Comparison of ENCODE assay signal across 8 mouse cellular contexts in the genomic region with DNA sequence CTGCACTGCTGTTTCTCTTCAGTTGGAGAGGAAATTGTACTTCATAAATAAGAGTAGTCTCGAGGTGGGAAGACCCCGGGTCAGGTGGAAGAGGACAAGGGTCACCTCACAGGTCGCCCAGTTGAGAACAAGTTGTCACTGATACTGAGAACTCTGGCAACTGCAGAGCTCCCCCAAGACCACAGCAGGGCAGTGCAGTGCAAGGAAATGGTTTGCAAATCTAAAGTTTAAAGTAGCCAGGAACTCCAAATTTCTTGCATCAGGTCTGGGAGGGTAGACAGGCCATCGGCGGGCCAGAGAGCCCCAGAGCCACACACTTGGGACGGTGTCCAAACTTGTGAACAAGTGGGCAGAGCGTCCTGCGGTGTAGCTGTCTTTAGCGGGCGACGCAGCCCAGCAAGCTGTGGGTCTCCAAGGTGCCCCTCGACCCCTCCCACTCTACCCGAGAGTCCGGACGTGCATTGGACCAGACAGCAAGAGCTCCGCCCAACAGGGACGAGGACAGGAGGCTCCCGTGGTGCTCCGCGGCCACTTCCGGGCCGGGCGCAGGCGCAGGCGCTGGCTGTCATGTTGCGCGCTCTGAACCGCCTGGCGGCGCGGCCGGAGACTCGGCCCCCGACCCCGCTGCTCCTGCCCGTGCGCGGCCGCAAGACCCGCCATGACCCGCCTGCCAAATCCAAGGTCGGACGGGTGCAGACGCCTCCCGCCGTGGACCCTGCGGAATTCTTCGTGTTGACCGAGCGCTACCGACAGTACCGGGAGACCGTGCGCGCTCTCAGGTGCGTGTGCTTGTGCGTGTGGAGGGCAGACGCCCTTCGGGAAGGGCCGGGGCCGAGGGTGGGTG. TPM values are rescaled to one million over a fixed set of nuclear protein-coding genes. Genes with fewer than 3 reads are reported as not detected.
A peak's percentile ranks its signal among the peaks of the same experiment; 100 is the strongest.
DNase-seq lines count a peak whose midpoint lies in the region; ATAC-seq and TF ChIP-seq lines count a peak whose summit lies in the region.

A gene (plus strand): TSS at position 531 of the 844 bp plus-strand sequence.

- peak within 1 kb of the TSS; percentile 87 for H3K9ac ChIP-seq in heart, embryonic 12.5 days
- H3K9ac ChIP-seq in kidney, postnatal 0 days (ENCODE audit: low read depth, low read length) = peak within 1 kb of the TSS; percentile 87
- peak within 1 kb of the TSS; percentile 81 for H3K9ac ChIP-seq in liver, embryonic 11.5 days (ENCODE audit: low read depth, low read length)
- H3K9ac ChIP-seq in stomach, embryonic 14.5 days (replicated peaks; ENCODE audit: low read depth, low read length) = peak within 1 kb of the TSS; percentile 79

- ATAC-seq in erythroid progenitor cell, adult 5-6 weeks (replicated peaks; ENCODE audit: low FRiP score, poor library complexity, severe bottlenecking) = peak; percentile 93
- peak; percentile 97 for ATAC-seq in heart, embryonic 12.5 days (ENCODE audit: insufficient number of reproducible peaks, low FRiP score)
- ATAC-seq in kidney, postnatal 0 days (replicated peaks; ENCODE audit: low FRiP score, low read depth) = peak; percentile 98
- peak; percentile 99 for ATAC-seq in liver, embryonic 11.5 days (replicated peaks; ENCODE audit: low FRiP score)
- ATAC-seq in stomach, embryonic 14.5 days (ENCODE audit: insufficient number of reproducible peaks, insufficient read depth, low FRiP score, low read depth) = peak; percentile 99

- peak within 1 kb of the TSS; percentile 89 for H3K4me3 ChIP-seq in heart, embryonic 12.5 days
- peak within 1 kb of the TSS; percentile 73 for H3K4me3 ChIP-seq in kidney, postnatal 0 days (replicated peaks; ENCODE audit: low read depth, low read length)
- peak within 1 kb of the TSS; percentile 77 for H3K4me3 ChIP-seq in liver, embryonic 11.5 days (ENCODE audit: low read depth, low read length)
- H3K4me3 ChIP-seq in stomach, embryonic 14.5 days (ENCODE audit: low read depth, low read length) = peak within 1 kb of the TSS; percentile 92

- no peaks in the 10 kb centered on the region for H3K9me3 ChIP-seq in heart, embryonic 12.5 days (replicated peaks)
- no peaks in the 10 kb centered on the region for H3K9me3 ChIP-seq in kidney, postnatal 0 days (replicated peaks; ENCODE audit: low read length)
- no peaks in the 10 kb centered on the region for H3K9me3 ChIP-seq in liver, embryonic 11.5 days (ENCODE audit: control insufficient read depth, low read length)
- no peaks in the 10 kb centered on the region for H3K9me3 ChIP-seq in stomach, embryonic 14.5 days (ENCODE audit: control insufficient read depth, low read depth, low read length)

- TF ChIP-seq CTCF in kidney, postnatal 0 days (IDR thresholded peaks at IDR 0.05; ENCODE audit: low read depth) = peak; percentile 58

- H3K4me1 ChIP-seq in heart, embryonic 12.5 days (replicated peaks) = peaks cover 17% of the 10 kb centered on the region
- peaks cover 10% of the 10 kb centered on the region; the same call in 1 of the 2 replicates for H3K4me1 ChIP-seq in kidney, postnatal 0 days (replicated peaks; ENCODE audit: insufficient read depth, low read length)
- H3K4me1 ChIP-seq in liver, embryonic 11.5 days (replicated peaks; ENCODE audit: control insufficient read depth, insufficient read depth, low read length) = peaks cover 12% of the 10 kb centered on the region
- peaks cover 5% of the 10 kb centered on the region; the same call in 1 of the 2 replicates for H3K4me1 ChIP-seq in stomach, embryonic 14.5 days (ENCODE audit: control insufficient read depth, insufficient read depth, low read length)

- peak within 1 kb of the TSS; percentile 67 for H3K27ac ChIP-seq in heart, embryonic 12.5 days (ENCODE audit: poor library complexity, severe bottlenecking)
- peak within 1 kb of the TSS; percentile 73 for H3K27ac ChIP-seq in kidney, postnatal 0 days
- peak within 1 kb of the TSS; percentile 46; the same call in 1 of the 2 replicates for H3K27ac ChIP-seq in liver, embryonic 11.5 days (ENCODE audit: low read depth, low read length)
- H3K27ac ChIP-seq in stomach, embryonic 14.5 days (ENCODE audit: low read length) = no peak within 1 kb of the TSS; the same call in 1 of the 2 replicates

- peak; percentile 93 for DNase-seq in CD4-positive helper T cell, adult 2 months (ENCODE audit: low read depth, low spot score)
- peak; percentile 85 for DNase-seq in brain, embryonic 18.5 days (ENCODE audit: low read depth, low spot score)
- DNase-seq in kidney, postnatal 0 days (ENCODE audit: low spot score) = peak; percentile 97
- peak; percentile 90 for DNase-seq in liver, embryonic 11.5 days (ENCODE audit: low spot score)
- peak; percentile 91 for DNase-seq in naive thymus-derived CD4-positive, alpha-beta T cell, adult 2 months (ENCODE audit: low read depth)

- peak within 1 kb of the TSS; percentile 92 for H3K4me2 ChIP-seq in heart, embryonic 12.5 days
- peak within 1 kb of the TSS; percentile 83 for H3K4me2 ChIP-seq in kidney, postnatal 0 days (ENCODE audit: low read length)
- H3K4me2 ChIP-seq in liver, embryonic 11.5 days = peak within 1 kb of the TSS; percentile 90
- peak within 1 kb of the TSS; percentile 84 for H3K4me2 ChIP-seq in stomach, embryonic 14.5 days (replicated peaks; ENCODE audit: low read depth, low read length)

- no peaks in the 10 kb centered on the region for H3K27me3 ChIP-seq in heart, embryonic 12.5 days (replicated peaks)
- no peaks in the 10 kb centered on the region for H3K27me3 ChIP-seq in kidney, postnatal 0 days (ENCODE audit: insufficient read depth, low read length)
- no peaks in the 10 kb centered on the region for H3K27me3 ChIP-seq in liver, embryonic 11.5 days (replicated peaks; ENCODE audit: control insufficient read depth, insufficient read depth, low read length)
- no peaks in the 10 kb centered on the region for H3K27me3 ChIP-seq in stomach, embryonic 14.5 days (ENCODE audit: control insufficient read depth, insufficient read depth, low read length)

- WGBS in heart, embryonic 12.5 days = under 1% methylated on average over 61 of the region's 61 CpGs
- WGBS in kidney, postnatal 0 days = under 1% methylated on average over 61 of the region's 61 CpGs
- WGBS in liver, embryonic 11.5 days = 1% methylated on average over 61 of the region's 61 CpGs
- WGBS in stomach, embryonic 14.5 days = under 1% methylated on average over 60 of the region's 61 CpGs

- peaks cover 25% of the 10 kb centered on the region for H3K36me3 ChIP-seq in heart, embryonic 12.5 days
- H3K36me3 ChIP-seq in kidney, postnatal 0 days (ENCODE audit: insufficient read depth, low read length) = peaks cover 10% of the 10 kb centered on the region; the same call in 1 of the 2 replicates
- peaks cover 9% of the 10 kb centered on the region for H3K36me3 ChIP-seq in liver, embryonic 11.5 days (ENCODE audit: control insufficient read depth, insufficient read depth, low read length)
- peaks cover 6% of the 10 kb centered on the region for H3K36me3 ChIP-seq in stomach, embryonic 14.5 days (ENCODE audit: control insufficient read depth, insufficient read depth, low read length)

RNA-seq across cellular contexts. Expression of the gene that starts here (rescaled TPM):
- total RNA-seq in erythroid progenitor cell, adult 5-6 weeks (2015; ENCODE audit: low replicate concordance) = 11.2 and 15.1 TPM in 2 replicates
- total RNA-seq in erythroid progenitor cell, adult 5-6 weeks (2017; ENCODE audit: low replicate concordance) = 8.3 and 11.3 TPM in 2 replicates
- polyA plus RNA-seq in heart, embryonic 12.5 days (2016; fragmentation: Nextera tagmentation; extraction: Ambion mirVana) = 66.9 and 67.2 TPM in 2 replicates
- polyA plus RNA-seq in kidney, postnatal 0 days (2015; fragmentation: Nextera tagmentation; extraction: Ambion mirVana) = 103 and 110 TPM in 2 replicates
- polyA plus RNA-seq in liver, embryonic 11.5 days (2014; fragmentation: Nextera tagmentation; extraction: Ambion mirVana) = 119 and 122 TPM in 2 replicates
- 85.6 and 86.2 TPM in 2 replicates for polyA plus RNA-seq in stomach, embryonic 14.5 days (2014; fragmentation: Nextera tagmentation; extraction: Ambion mirVana)
